Mouse (Mus musculus) C2C12 (cell line): ENCODE results near the gene Ccdc184. TPM values are rescaled to one million over a fixed set of nuclear protein-coding genes. Genes with fewer than 3 reads are reported as not detected.

Experiments used
- H3K27me3 ChIP-seq: one replicate; pipeline ENCODE4 v1.6.1; 2011; ENCODE audit not compliant: control insufficient read depth, insufficient read depth, insufficient read length
- H3K36me3 ChIP-seq: one replicate; pipeline ENCODE4 v1.6.1; 2011; ENCODE audit not compliant: control insufficient read depth, insufficient read depth
- H3K4me3 ChIP-seq: one replicate; pipeline ENCODE4 v1.5.1; 2011; ENCODE audit warnings: mild to moderate bottlenecking, control low read depth; ENCODE audit not compliant: poor library complexity, insufficient read depth, severe bottlenecking
- H3K79me2 ChIP-seq: one replicate; pipeline ENCODE4 v1.6.1; 2011; ENCODE audit not compliant: control insufficient read depth, insufficient read depth
- H3K79me3 ChIP-seq: one replicate; pipeline ENCODE4 v1.6.1; 2011; ENCODE audit warnings: low read depth, control low read depth
- H3ac ChIP-seq: one replicate; pipeline ENCODE3; 2011; ENCODE audit warnings: low read depth; ENCODE audit not compliant: control insufficient read depth, insufficient read length
- CEBPB ChIP-seq: IDR thresholded peaks from one replicate; pipeline ENCODE4 v1.6.1; 2011; ENCODE audit warnings: low read depth, mild to moderate bottlenecking, control low read depth, moderate library complexity
- CTCF ChIP-seq: IDR thresholded peaks from one replicate; pipeline ENCODE4 v1.5.1; 2011; ENCODE audit not compliant: control insufficient read depth, insufficient read depth, insufficient read length
- FOSL1 ChIP-seq: IDR thresholded peaks from one replicate; pipeline ENCODE4 v1.8.0; 2011; ENCODE audit warnings: mild to moderate bottlenecking, low read length; ENCODE audit not compliant: poor library complexity, insufficient read depth, severe bottlenecking
- MAX ChIP-seq: IDR thresholded peaks from one replicate; pipeline ENCODE4 v1.6.1; 2011; ENCODE audit warnings: mild to moderate bottlenecking, control low read depth
- MYOD1 ChIP-seq: IDR thresholded peaks from one replicate; pipeline ENCODE4 v1.6.1; 2011; ENCODE audit warnings: low read depth; ENCODE audit not compliant: control insufficient read depth, insufficient read length
- MYOG ChIP-seq: IDR thresholded peaks from one replicate; pipeline ENCODE4 v1.6.1; 2011; ENCODE audit not compliant: control insufficient read depth, insufficient read length; ENCODE audit errors: extremely low read depth
- USF1 ChIP-seq: IDR thresholded peaks from one replicate; pipeline ENCODE4 v1.6.1; 2011; ENCODE audit warnings: low read depth, mild to moderate bottlenecking, control low read depth, moderate library complexity
- polyA plus RNA-seq: library from polyadenylated mRNA; unstranded; fragments of >200 nt; fragmentation: generic; extraction: Trizol; gene quantifications from one replicate; pipeline ENCODE4 v1.2.1, GENCODE M21; 2012; ENCODE audit warnings: missing spikeins

Ccdc184 gene
- polyA plus RNA-seq, 1 experiment: 1.1 TPM

DNA sequence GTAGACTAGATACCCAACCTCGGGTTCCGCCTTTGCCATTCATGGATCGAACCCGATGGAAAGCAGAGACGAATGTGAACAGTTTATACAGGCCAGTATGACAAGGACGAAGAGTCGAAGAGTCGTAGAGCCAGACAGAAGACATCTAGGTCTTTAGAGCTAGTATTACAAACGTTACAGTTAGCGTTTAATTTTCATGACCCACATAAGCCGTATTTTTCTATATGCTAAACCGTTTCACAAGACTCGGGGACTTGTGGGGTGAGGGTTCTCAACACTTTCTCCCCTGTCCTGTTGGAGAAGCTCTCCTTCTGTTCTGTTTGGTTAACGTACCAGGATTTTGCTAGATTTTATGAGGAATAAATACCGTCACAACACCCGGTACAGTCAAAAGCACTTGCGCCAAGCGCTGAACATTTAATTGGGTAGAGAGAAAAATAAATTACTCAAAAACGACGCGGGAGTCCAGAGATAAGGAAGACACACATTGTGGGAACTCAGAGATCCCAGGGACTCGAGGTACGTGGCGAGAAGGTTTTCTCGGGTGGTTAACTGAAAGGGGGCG lies 13.7 kb downstream of the Ccdc184 start:
- Histone ChIP-seq H3K36me3 (no peaks in the 10 kb centered on the region), H3K4me3 (peak overlapping the region; percentile 33), H3K79me2 (no peaks in the 10 kb centered on the region), H3K27me3 (peaks cover 18% of the 10 kb centered on the region), H3K79me3 (no peaks in the 10 kb centered on the region), H3ac (peak overlapping the region; percentile 57)
- no peak for TF ChIP-seq CEBPB
- no peak for TF ChIP-seq MAX
- TF ChIP-seq MYOG: no peak
- TF ChIP-seq MYOD1: no peak
- TF ChIP-seq USF1: no peak
- no peak for TF ChIP-seq CTCF
- TF ChIP-seq FOSL1: no peak

DNA sequence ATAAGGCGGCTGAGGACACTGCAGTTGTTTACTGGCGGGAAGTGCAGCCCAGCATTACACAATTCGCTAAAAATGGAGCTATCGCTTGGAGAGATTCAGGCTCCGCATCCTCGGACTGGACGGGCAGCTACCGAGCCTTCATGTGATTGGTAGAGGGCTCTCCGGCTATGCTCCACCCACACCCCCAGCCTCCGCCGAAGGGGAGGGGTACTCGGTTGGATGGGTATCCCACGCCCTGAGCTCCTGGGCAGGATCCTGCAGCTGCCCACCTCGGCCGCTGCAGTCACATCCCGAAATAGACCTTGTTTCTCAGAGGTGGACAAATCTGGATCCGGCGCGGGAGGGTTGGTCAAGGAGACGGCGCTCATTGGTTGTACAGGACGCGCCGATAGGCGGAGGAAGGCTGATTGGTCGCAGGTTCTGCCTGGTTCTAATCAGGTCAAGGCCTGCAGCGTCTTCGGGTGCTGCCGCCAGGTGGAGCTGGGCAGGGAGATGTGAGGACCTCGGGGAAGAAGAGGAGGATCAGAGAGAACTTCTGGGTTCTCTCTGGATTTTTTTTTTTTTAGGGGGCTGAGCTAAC lies 14.3 kb downstream of the Ccdc184 start:
- no peaks in the 10 kb centered on the region for H3K79me2 ChIP-seq
- H3K4me3 ChIP-seq: peak overlapping the region; percentile 33
- no peaks in the 10 kb centered on the region for H3K36me3 ChIP-seq
- TF ChIP-seq MAX: peak; percentile 32
- no peak for TF ChIP-seq USF1
- TF ChIP-seq CTCF: peak; percentile 48
- TF ChIP-seq MYOD1: peak; percentile 22
- TF ChIP-seq MYOG: no peak
- TF ChIP-seq CEBPB: peak; percentile 83
- TF ChIP-seq FOSL1: no peak
- H3ac ChIP-seq: peak overlapping the region; percentile 57
- peaks cover 13% of the 10 kb centered on the region for H3K27me3 ChIP-seq
- H3K79me3 ChIP-seq: no peaks in the 10 kb centered on the region

DNA sequence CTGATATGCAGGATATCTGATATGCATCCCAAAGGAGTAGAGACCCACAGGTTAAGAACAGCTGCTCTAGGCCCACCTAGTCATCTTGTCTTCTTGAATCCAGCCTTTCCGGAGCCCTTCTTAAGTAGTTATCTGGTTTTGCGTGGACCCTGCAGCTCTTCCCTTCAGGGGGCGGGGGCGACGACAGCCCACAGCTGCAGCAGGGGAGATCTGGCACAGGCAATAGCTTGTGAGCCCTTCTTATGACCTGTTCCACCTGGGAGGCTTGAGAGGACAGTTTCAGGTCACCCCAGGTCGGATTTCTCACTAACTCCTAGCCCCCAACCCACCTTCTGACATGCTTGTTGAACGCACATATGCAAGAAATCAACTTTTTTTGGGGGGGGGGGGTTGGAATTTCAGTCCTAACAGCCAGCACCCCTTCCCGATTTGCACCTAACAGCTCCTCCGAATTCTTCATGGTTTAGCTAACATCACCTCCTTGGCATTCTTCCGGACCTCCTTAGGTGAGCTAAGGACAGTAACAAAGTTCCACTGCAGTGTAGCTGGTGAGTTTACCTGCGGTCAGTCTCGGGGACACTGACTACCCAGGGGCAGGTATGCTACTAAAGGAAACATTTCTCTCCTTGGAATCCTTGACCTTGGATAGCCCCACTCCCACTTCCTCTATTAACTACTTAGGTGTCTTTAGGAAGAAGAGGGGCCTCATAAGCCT lies 15.1 kb downstream of the Ccdc184 start:
- TF ChIP-seq CTCF: no peak
- no peak for TF ChIP-seq USF1
- no peak for TF ChIP-seq MYOG
- no peak for TF ChIP-seq FOSL1
- no peaks in the 10 kb centered on the region for H3K79me2 ChIP-seq
- H3K36me3 ChIP-seq: no peaks in the 10 kb centered on the region
- H3K4me3 ChIP-seq: no peak overlapping the region
- no peaks in the 10 kb centered on the region for H3K79me3 ChIP-seq
- H3ac ChIP-seq: no peak overlapping the region
- H3K27me3 ChIP-seq: peaks cover 8% of the 10 kb centered on the region

DNA sequence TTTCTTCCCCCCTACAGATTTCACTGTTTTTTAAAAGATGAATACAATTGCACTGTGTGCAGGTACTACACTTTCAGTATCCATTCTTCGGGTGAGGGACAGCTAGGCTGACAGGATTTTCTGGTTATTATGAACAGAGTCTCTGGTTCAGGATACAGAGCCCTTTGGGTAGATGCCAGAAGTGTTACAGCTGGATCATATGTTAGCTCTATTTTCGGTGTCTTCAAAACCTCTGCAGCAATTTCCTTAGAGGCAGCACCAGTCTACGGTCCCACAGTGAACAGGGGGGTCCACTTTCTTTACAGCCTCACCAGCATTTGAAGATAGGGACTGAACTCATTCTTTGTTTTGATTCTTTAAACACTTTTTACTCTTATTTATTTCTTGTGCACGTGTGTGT lies 17.5 kb downstream of the Ccdc184 start:
- Histone ChIP-seq H3K27me3 (no peaks in the 10 kb centered on the region), H3K36me3 (no peaks in the 10 kb centered on the region), H3K79me2 (no peaks in the 10 kb centered on the region), H3K79me3 (no peaks in the 10 kb centered on the region), H3K4me3 (no peak overlapping the region), H3ac (no peak overlapping the region)
- TF ChIP-seq CEBPB (no peak), CTCF (no peak), MYOD1 (no peak), USF1 (no peak), MAX (no peak), FOSL1 (no peak), MYOG (no peak)

DNA sequence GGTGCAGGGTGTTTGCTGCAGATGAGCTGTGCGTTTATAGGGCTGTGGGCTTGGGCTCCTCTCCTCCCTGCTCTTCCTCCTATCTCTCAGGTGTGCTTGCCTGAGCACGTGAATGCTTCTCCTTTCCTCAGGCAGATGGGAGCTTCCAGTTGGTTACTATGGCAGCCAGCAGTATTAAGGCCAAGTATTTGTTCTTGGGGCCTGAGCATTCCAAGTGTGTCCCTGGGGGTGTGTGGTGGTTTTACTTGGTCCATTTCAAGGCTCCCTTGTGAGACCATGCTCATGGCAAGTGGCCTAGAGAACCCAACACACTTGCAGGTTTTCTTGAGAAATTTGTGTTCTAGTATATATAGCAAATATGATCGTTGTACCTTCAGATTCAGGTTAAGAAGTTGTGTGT lies 28.5 kb downstream of the Ccdc184 start, which contains the start of gene Olfr288:
Gene Olfr288 (minus strand): TSS at position 101 of the 400 bp plus-strand sequence.
- Histone ChIP-seq H3ac (no peak within 1 kb of the TSS), H3K4me3 (no peak within 1 kb of the TSS), H3K79me2 (no peaks in the 10 kb centered on the region), H3K79me3 (no peaks in the 10 kb centered on the region), H3K36me3 (no peaks in the 10 kb centered on the region), H3K27me3 (peaks cover 45% of the 10 kb centered on the region)
- no peak for TF ChIP-seq USF1
- TF ChIP-seq FOSL1: no peak
- TF ChIP-seq CTCF: no peak
- no peak for TF ChIP-seq CEBPB
- TF ChIP-seq MYOG: no peak
- no peak for TF ChIP-seq MYOD1
- no peak for TF ChIP-seq MAX

DNA sequence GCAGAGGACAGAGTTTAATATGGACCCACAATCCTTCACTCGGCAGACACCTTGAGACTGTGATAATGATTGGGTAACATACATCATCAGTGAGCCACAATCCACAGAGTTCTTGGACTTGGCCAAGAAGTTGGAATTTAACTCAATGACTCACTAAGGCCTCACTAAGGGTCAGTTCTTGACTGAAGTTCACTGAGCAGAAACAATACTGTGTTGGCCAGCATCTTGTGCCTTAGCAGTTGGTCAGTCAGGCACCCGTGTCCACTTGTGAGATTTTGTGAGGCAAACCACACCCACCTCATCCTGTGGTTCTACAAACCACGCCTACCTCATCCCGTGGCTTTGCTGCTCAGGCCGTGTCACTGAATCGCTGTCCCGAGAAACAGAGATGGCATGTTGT lies 42.7 kb downstream of the Ccdc184 start:
- no peaks in the 10 kb centered on the region for H3K79me2 ChIP-seq
- H3ac ChIP-seq: no peak overlapping the region
- no peaks in the 10 kb centered on the region for H3K36me3 ChIP-seq
- H3K27me3 ChIP-seq: peaks cover 36% of the 10 kb centered on the region
- no peak overlapping the region for H3K4me3 ChIP-seq
- no peaks in the 10 kb centered on the region for H3K79me3 ChIP-seq
- TF ChIP-seq CEBPB: no peak
- TF ChIP-seq MAX: no peak
- no peak for TF ChIP-seq MYOG
- no peak for TF ChIP-seq USF1
- no peak for TF ChIP-seq CTCF
- no peak for TF ChIP-seq MYOD1
- no peak for TF ChIP-seq FOSL1
